Mouse (Mus musculus): ENCODE results near the gene Kif12.

DNA sequence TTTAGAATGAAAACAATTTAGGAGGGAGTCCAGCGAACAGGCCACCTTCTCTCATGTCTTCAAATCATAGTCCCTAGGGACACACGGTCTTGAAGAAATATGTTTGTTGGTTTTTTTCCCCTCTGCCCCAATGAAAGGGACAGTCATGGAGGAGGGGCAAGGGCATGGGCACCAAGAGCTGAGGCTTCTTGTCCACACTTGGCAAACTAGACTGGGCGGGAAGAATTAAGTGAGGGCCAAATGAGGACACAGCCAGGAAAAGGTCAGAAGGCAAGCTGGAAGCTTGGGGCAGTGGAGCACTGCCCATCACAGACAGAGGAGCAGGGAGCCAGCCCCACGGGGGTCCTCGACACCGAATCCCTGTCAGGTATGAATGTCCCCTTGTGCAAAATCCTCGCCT, 31.9 kb upstream of the Kif12 start:
- TF ChIP-seq ZC3H11A (IDR thresholded peaks at IDR 0.05; ENCODE audit: borderline replicate concordance, low read depth, low read length) (no peak), ZNF384 (IDR thresholded peaks at IDR 0.05; ENCODE audit: low read depth, low read length) (no peak), MAFK (IDR thresholded peaks at IDR 0.05; ENCODE audit: insufficient read depth, low read depth, low read length) (no peak)
